In genomic region chr17:10441501-10442111, GRCm38 (mm10) we compare ENCODE assay signal across 8 mouse cellular contexts.
DNase-seq lines count a peak whose midpoint lies in the region; ATAC-seq and TF ChIP-seq lines count a peak whose summit lies in the region.

No protein-coding gene starts in this region.

- no peaks in the 10 kb centered on the region for H3K9me3 ChIP-seq in liver, embryonic 11.5 days (ENCODE audit: control insufficient read depth, low read length)
- H3K9me3 ChIP-seq in liver, postnatal 0 days (ENCODE audit: low read length) = no peaks in the 10 kb centered on the region
- 0 out of 2 replicates have a peak, but pooled peaks cover 3% of the 10 kb centered on the region for H3K9me3 ChIP-seq in hindbrain, embryonic 10.5 days
- no peaks in the 10 kb centered on the region for H3K9me3 ChIP-seq in neural tube, embryonic 13.5 days

- no peak overlapping the region for H3K27ac ChIP-seq in liver, embryonic 11.5 days (ENCODE audit: low read depth, low read length)
- no peak overlapping the region for H3K27ac ChIP-seq in liver, postnatal 0 days (ENCODE audit: low read depth)
- peak overlapping the region; percentile 85 for H3K27ac ChIP-seq in hindbrain, embryonic 10.5 days
- peak overlapping the region; percentile 84 for H3K27ac ChIP-seq in neural tube, embryonic 13.5 days (replicated peaks)

- ATAC-seq in liver, embryonic 11.5 days (replicated peaks; ENCODE audit: low FRiP score) = no peak
- ATAC-seq in liver, postnatal 0 days = no peak
- peak; percentile 93 for ATAC-seq in neural tube, embryonic 13.5 days (ENCODE audit: low read depth)

- H3K9ac ChIP-seq in liver, embryonic 11.5 days (ENCODE audit: low read depth, low read length) = no peak overlapping the region
- no peak overlapping the region for H3K9ac ChIP-seq in liver, postnatal 0 days (replicated peaks)
- H3K9ac ChIP-seq in neural tube, embryonic 13.5 days = peak overlapping the region; percentile 6; the same call in 1 of the 2 replicates

- TF ChIP-seq CTCF in liver, postnatal 0 days (IDR thresholded peaks at IDR 0.05; ENCODE audit: low read depth) = no peak

- no peak overlapping the region for H3K4me3 ChIP-seq in liver, embryonic 11.5 days (ENCODE audit: low read depth, low read length)
- H3K4me3 ChIP-seq in liver, postnatal 0 days (ENCODE audit: low read depth, low read length) = no peak overlapping the region
- H3K4me3 ChIP-seq in hindbrain, embryonic 10.5 days = peak overlapping the region; percentile 18; the same call in 1 of the 2 replicates
- H3K4me3 ChIP-seq in neural tube, embryonic 13.5 days = no peak overlapping the region

- H3K36me3 ChIP-seq in liver, embryonic 11.5 days (ENCODE audit: control insufficient read depth, insufficient read depth, low read length) = no peaks in the 10 kb centered on the region
- H3K36me3 ChIP-seq in liver, postnatal 0 days (replicated peaks; ENCODE audit: insufficient read depth, low read length) = no peaks in the 10 kb centered on the region
- no peaks in the 10 kb centered on the region for H3K36me3 ChIP-seq in hindbrain, embryonic 10.5 days
- no peaks in the 10 kb centered on the region for H3K36me3 ChIP-seq in neural tube, embryonic 13.5 days

- no peak overlapping the region for H3K4me2 ChIP-seq in liver, embryonic 11.5 days
- no peak overlapping the region for H3K4me2 ChIP-seq in liver, postnatal 0 days (ENCODE audit: low read depth, low read length)
- H3K4me2 ChIP-seq in neural tube, embryonic 13.5 days = peak overlapping the region; percentile 28

- no peaks in the 10 kb centered on the region for H3K4me1 ChIP-seq in liver, embryonic 11.5 days (replicated peaks; ENCODE audit: control insufficient read depth, insufficient read depth, low read length)
- H3K4me1 ChIP-seq in liver, postnatal 0 days (ENCODE audit: insufficient read depth) = no peaks in the 10 kb centered on the region
- peaks cover 21% of the 10 kb centered on the region for H3K4me1 ChIP-seq in hindbrain, embryonic 10.5 days (replicated peaks)
- peaks cover 28% of the 10 kb centered on the region for H3K4me1 ChIP-seq in neural tube, embryonic 13.5 days (replicated peaks)

- H3K27me3 ChIP-seq in liver, embryonic 11.5 days (replicated peaks; ENCODE audit: control insufficient read depth, insufficient read depth, low read length) = no peaks in the 10 kb centered on the region
- H3K27me3 ChIP-seq in liver, postnatal 0 days (ENCODE audit: insufficient read depth, low read length) = no peaks in the 10 kb centered on the region
- no peaks in the 10 kb centered on the region for H3K27me3 ChIP-seq in hindbrain, embryonic 10.5 days (ENCODE audit: insufficient read depth, poor library complexity, severe bottlenecking)
- H3K27me3 ChIP-seq in neural tube, embryonic 13.5 days = no peaks in the 10 kb centered on the region

- WGBS in liver, embryonic 11.5 days = 48% methylated on average over 16 of the region's 16 CpGs
- WGBS in liver, postnatal 0 days (ENCODE audit: insufficient replicate concordance) = 63% methylated on average over 16 of the region's 16 CpGs
- WGBS in hindbrain, embryonic 10.5 days = 26% methylated on average over 16 of the region's 16 CpGs
- 11% methylated on average over 16 of the region's 16 CpGs for WGBS in neural tube, embryonic 13.5 days

- no peak for TF ChIP-seq EP300 in liver, postnatal 0 days (IDR thresholded peaks at IDR 0.05; ENCODE audit: low read depth)

- peak; percentile 6 to 16 for DNase-seq in adrenal gland, postnatal 36 days
- DNase-seq in adrenal gland, adult 2 months = no peak
- DNase-seq in liver, embryonic 11.5 days (ENCODE audit: low spot score) = peak; percentile 22
- DNase-seq in liver, postnatal 0 days = no peak
- DNase-seq in hindbrain, embryonic 10.5 days (ENCODE audit: low spot score) = peak; percentile 39
- DNase-seq in spleen, adult 18-20 months = no peak
- no peak for DNase-seq in thymus, postnatal 36 days

Comparison
In these comparisons a context has a peak if more than half of its experiments do, and no peak if none do; other contexts are left out.
1. DNase-seq: peak in adrenal gland, postnatal 36 days (2 of 2), liver, embryonic 11.5 days (single experiment) and hindbrain, embryonic 10.5 days (single experiment); none in adrenal gland, adult 2 months (single experiment), liver, postnatal 0 days (single experiment), spleen, adult 18-20 months (0 of 2) and thymus, postnatal 36 days (0 of 2).
2. H3K27ac ChIP-seq: peak in hindbrain, embryonic 10.5 days (single experiment) and neural tube, embryonic 13.5 days (single experiment); none in liver, embryonic 11.5 days (single experiment) and liver, postnatal 0 days (single experiment).